Mouse (Mus musculus) cortical plate, adult 2 months (tissue): ENCODE data around the gene Lypla2.

Source experiments
- CTCF ChIP-seq: fragments of 200-500 bp; IDR thresholded peaks from 2 replicates; pipeline ENCODE4 v1.5.1; 2011; ENCODE audit warnings: mild to moderate bottlenecking, control low read depth, low read length; ENCODE audit not compliant: insufficient read depth; ENCODE audit errors: extremely low read depth
- POLR2A ChIP-seq: fragments of 200-500 bp; IDR thresholded peaks from 2 replicates; pipeline ENCODE4 v1.6.1; 2011; ENCODE audit warnings: mild to moderate bottlenecking, low read length, control low read depth; ENCODE audit not compliant: insufficient read depth; ENCODE audit errors: extremely low read depth

- TF ChIP-seq POLR2A (no peak), CTCF (no peak)
Measured at GRCm38 (mm10) chr4:135968271-135968869, 4.1 kb downstream of the Lypla2 start.
